Mouse (Mus musculus) megakaryocyte, embryonic 14.5 days (primary cell): Measurements from ENCODE around the gene Sdr39u1. TPM values are rescaled to one million over a fixed set of nuclear protein-coding genes. Genes with fewer than 3 reads are reported as not detected.

Source experiments
- H3K27me3 ChIP-seq: replicated peaks from 2 replicates; pipeline ENCODE3; 2012; ENCODE audit warnings: inconsistent platforms
- H3K36me3 ChIP-seq: replicated peaks from 2 replicates; pipeline ENCODE3; 2012; ENCODE audit warnings: low read length, inconsistent platforms, mixed read lengths
- H3K4me1 ChIP-seq: 2 replicates; pipeline ENCODE4 v1.6.1; 2012; ENCODE audit warnings: inconsistent platforms
- H3K4me3 ChIP-seq: replicated peaks from 2 replicates; pipeline ENCODE3; 2012; ENCODE audit warnings: moderate library complexity, mild to moderate bottlenecking, inconsistent platforms
- H3K9me3 ChIP-seq: 2 replicates; pipeline ENCODE4 v1.6.1; 2012; ENCODE audit warnings: inconsistent platforms
- FLI1 ChIP-seq: IDR thresholded peaks from 2 replicates; pipeline ENCODE4 v1.6.1; 2012; ENCODE audit warnings: low read length, inconsistent platforms, mixed read lengths
- GATA1 ChIP-seq: IDR thresholded peaks from 3 replicates; pipeline ENCODE4 v1.6.1; 2012; ENCODE audit warnings: mixed read lengths, low read length, inconsistent platforms, borderline replicate concordance
- polyA plus RNA-seq: library from polyadenylated mRNA; stranded (reverse); fragments of >175 nt; gene quantifications from 2 replicates; pipeline ENCODE4 v1.2.3, GENCODE M21; 2012; ENCODE audit warnings: low replicate concordance; ENCODE audit not compliant: insufficient read depth

The Sdr39u1 gene
- polyA plus RNA-seq, result 6.6 TPM in 1 of 2 replicates, not detected in the other

DNA sequence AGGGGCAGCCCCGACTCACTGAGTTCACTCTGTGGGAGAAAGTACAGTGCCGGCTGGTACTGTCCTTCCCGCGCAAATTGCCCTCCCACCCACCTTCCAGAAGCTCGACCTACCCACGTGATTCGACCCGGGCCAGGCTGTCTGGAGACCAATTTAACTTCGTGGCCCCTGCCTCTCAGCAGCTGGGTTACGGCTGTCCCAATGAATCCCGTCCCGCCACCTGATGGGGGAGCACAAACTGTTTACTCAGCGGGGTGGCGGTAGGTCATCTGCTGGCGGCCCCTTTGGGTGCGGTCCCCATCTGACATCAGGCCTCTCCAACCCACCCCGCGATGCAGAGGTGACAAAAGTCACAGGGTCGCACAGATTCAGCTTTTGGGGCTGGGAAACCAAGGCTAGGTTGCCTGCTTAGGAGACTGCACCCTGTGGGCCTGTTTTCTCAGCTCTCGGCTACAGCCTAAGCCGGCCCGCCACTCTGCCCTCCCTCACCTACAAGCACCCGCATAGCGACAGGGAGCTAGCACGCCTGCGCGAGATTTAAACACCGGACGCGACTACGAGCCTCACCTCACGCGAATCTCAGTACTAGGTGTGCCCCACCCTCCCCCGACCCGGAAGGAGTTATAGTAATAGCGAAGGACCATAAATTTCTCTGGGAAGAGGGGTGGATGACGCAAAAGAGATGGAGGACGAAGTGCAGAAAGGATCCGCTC lies at the start of gene Sdr39u1:
Gene Sdr39u1 (minus strand): TSS at position 593 of the 713 bp plus-strand sequence.
- Histone ChIP-seq H3K27me3 (no peaks in the 10 kb centered on the region), H3K4me1 (peaks cover 36% of the 10 kb centered on the region), H3K9me3 (no peaks in the 10 kb centered on the region), H3K4me3 (peak within 1 kb of the TSS; percentile 91), H3K36me3 (peaks cover 48% of the 10 kb centered on the region)
- TF ChIP-seq FLI1 (no peak), GATA1 (no peak)

DNA sequence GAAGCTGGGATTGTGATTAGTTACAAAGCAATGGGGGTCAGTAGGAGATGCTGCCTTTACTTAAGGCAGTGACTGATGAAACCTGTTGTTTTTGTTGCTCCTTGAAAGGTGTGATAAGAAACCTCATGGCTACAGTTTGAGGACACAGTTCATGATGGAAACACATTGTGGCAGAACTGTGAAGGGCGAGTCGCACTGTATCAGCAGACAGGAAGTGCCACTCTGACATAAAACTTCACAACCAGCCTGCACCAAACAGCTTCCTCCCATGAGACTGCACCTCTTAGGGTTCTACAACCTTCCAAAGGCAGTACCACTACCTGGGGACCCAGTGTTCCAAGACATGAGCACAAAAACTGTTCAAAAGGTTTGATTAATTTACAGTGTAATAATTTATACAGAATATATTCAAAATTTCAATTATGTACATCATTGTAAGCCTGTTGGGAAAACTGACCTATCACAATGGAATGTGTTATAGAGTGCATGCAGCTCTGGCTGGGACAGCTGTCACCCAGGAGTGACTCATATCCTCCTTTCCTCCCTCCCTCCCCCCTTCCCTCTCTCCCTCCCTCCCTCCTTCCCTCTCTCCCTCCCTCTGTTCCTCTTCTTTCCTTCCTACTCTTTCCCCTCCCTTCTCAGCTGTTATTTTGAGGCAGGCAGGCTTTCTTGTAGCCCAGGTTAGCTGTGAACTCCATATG lies 46.3 kb upstream of the Sdr39u1 start:
- TF ChIP-seq GATA1, result no peak
- Histone ChIP-seq H3K4me1 (peaks cover 59% of the 10 kb centered on the region), H3K27me3 (peaks cover 8% of the 10 kb centered on the region), H3K36me3 (no peaks in the 10 kb centered on the region), H3K9me3 (no peaks in the 10 kb centered on the region), H3K4me3 (peak overlapping the region; percentile 76)

DNA sequence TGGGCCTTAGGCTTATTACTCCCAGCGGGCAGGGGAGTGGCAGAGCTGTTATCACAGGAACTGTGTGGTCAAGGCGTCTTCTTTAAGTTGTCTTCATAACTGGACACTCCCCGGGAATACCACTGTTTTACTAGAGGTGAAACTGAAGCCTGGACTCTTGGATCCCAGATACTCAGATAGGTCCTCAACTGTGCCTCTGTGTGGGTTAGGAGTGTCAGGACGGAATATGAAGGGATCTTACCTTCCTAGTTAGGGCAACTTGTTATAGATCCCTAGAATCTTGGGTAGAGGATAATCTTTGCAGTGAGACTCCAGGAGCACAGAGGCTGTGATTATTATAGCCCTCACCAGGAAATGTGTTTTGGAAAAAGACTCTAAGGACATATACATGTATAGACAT lies 44.5 kb upstream of the Sdr39u1 start, which contains the start of gene Cma1:
Gene Cma1 (minus strand): TSS at position 101 of the 400 bp plus-strand sequence.
- H3K4me3 ChIP-seq, result no peak within 1 kb of the TSS
- H3K9me3 ChIP-seq, result no peaks in the 10 kb centered on the region
- H3K27me3 ChIP-seq, result peaks cover 2% of the 10 kb centered on the region
- H3K4me1 ChIP-seq, result peaks cover 52% of the 10 kb centered on the region
- TF ChIP-seq GATA1 (no peak), FLI1 (no peak)
- no peaks in the 10 kb centered on the region for H3K36me3 ChIP-seq

DNA sequence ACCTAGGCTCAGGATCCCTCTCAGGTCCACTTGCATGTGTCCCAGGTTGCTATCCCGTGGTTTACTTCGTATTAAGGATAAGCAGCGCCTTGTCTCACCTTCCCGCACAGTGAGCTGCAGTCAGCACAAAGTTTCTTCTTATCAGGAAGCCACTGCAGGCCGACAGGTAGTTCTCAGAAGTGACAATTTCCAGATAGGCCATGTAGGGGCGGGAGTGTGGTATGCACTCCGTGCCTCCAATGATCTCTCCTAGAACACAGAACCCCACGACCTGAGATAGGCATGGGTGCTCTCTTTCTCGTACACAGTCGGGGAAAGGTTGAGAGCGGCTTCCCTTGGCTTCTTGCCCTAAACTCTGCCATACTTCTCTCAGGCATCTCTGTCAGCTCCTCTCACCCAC lies 43.5 kb upstream of the Sdr39u1 start:
- Histone ChIP-seq H3K27me3 (peaks cover 2% of the 10 kb centered on the region), H3K9me3 (no peaks in the 10 kb centered on the region), H3K36me3 (no peaks in the 10 kb centered on the region), H3K4me1 (peaks cover 58% of the 10 kb centered on the region), H3K4me3 (no peak overlapping the region)
- no peak for TF ChIP-seq GATA1
- no peak for TF ChIP-seq FLI1

DNA sequence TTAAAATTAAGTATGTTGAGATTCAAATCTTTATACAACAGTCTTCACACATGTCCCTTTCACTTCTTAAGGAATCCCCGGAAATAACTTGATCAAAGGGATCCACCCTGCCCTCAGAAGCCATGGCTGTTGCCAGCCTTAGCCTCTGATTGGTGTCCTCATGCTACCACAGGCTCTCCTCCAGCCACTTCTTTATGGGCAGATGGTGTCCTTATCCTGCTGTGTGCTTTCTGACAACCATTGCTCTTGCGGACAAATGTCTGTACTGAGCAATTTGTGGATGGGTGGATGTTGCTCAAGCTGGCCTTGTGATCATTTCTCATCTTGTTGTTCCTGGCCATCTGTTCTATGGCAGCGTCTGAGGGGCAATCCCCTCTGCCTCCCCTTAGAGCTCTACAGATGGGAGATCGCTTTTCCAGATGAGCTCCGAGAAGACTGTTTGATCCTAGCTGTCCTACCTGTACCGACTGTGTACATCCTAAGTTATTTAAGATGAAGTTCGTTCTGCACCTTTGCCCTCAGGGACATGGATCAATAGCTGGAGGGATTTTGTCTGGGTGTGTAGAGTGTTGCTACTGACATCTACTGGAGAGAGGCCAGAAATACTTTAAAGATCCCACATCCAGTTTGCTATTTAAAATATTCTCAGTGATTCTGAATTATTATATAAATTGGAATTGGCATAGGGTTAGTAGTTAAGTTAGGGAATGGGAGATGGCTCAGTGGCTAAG lies 40.1 kb upstream of the Sdr39u1 start:
- H3K4me1 ChIP-seq, result peaks cover 30% of the 10 kb centered on the region
- no peaks in the 10 kb centered on the region for H3K9me3 ChIP-seq
- H3K4me3 ChIP-seq, result no peak overlapping the region
- TF ChIP-seq FLI1 (no peak), GATA1 (no peak)
- H3K36me3 ChIP-seq, result no peaks in the 10 kb centered on the region
- H3K27me3 ChIP-seq, result peaks cover 2% of the 10 kb centered on the region

DNA sequence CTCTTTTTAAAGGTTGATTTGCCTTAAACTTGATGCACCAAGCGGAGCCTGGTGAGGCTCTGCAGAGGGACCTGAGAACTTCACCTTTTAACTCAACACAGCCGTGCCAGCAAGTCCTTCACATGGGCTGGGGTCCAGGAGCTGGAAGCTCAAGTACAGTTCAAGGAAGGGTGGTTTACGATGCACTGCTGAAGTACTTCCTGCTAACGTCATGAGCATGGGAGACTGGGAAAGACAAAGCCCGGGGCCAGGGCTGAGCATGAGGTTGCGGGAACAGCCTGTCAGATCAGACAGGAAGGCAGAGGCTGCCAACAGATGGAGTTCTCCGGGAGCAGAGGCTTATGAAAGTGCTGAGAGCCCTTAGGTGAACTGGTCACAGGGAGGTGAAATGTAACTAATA lies 33.5 kb upstream of the Sdr39u1 start:
- Histone ChIP-seq H3K36me3 (no peaks in the 10 kb centered on the region), H3K4me3 (no peak overlapping the region), H3K4me1 (peaks cover 9% of the 10 kb centered on the region), H3K9me3 (no peaks in the 10 kb centered on the region), H3K27me3 (no peaks in the 10 kb centered on the region)
- TF ChIP-seq FLI1, result no peak
- no peak for TF ChIP-seq GATA1

DNA sequence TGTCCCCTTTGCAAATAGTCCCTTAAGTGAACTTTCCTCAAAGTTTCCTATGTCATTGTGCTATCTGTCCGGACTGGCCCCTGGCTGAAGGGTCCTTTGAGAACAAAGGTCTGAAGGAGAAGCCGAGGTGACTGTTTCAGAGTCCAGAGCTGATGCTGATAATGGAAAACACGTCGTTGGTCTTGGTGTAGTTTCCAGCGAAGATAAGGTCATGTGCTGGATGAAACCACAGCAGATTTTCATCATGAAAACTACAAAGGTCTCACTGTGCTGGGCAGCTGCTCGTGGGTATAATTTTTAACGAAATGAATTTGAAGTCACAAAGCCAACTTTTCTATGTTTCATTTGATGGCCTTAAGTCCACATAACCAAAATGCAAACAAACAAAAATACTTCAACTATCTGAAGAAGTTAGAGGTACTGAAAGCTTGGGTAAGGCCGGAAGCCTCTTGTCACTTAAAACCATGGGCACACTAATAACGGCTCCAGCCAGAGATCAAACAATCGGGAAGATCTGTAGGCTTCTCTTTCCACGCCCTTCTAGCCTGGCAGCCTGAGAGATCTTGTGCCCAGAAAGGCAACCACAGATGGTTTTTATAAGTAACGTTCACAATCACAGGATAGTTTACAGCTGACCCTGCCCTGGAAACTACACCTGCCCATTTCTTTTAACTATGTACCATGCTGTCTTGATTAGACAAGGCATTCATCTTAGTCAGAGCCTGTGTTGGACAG lies 29.3 kb upstream of the Sdr39u1 start:
- Histone ChIP-seq H3K4me3 (no peak overlapping the region), H3K9me3 (no peaks in the 10 kb centered on the region), H3K4me1 (peaks cover 21% of the 10 kb centered on the region), H3K27me3 (no peaks in the 10 kb centered on the region), H3K36me3 (no peaks in the 10 kb centered on the region)
- TF ChIP-seq FLI1 (no peak), GATA1 (no peak)

DNA sequence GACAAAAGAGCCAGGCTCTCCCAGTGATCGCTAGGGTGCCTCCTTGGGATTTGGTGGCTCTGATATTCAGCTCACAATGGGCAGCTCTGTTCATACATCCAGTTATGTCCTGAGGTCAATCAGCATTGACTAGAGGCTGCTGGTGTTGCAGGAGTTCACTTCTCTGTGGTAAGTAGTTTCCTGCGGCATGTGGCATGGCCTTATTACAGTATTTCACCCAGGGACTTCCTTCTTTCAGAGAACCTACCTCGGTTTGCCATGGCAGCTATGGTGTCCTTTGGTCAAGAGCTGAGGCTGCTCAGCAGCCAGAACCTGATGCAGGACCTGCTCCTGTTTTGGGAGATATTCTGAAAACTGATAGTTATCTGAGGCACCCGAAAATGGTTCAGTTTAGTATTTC lies 26.8 kb upstream of the Sdr39u1 start:
- Histone ChIP-seq H3K27me3 (no peaks in the 10 kb centered on the region), H3K36me3 (no peaks in the 10 kb centered on the region), H3K4me1 (peaks cover 24% of the 10 kb centered on the region), H3K4me3 (no peak overlapping the region), H3K9me3 (no peaks in the 10 kb centered on the region)
- TF ChIP-seq FLI1 (no peak), GATA1 (no peak)

DNA sequence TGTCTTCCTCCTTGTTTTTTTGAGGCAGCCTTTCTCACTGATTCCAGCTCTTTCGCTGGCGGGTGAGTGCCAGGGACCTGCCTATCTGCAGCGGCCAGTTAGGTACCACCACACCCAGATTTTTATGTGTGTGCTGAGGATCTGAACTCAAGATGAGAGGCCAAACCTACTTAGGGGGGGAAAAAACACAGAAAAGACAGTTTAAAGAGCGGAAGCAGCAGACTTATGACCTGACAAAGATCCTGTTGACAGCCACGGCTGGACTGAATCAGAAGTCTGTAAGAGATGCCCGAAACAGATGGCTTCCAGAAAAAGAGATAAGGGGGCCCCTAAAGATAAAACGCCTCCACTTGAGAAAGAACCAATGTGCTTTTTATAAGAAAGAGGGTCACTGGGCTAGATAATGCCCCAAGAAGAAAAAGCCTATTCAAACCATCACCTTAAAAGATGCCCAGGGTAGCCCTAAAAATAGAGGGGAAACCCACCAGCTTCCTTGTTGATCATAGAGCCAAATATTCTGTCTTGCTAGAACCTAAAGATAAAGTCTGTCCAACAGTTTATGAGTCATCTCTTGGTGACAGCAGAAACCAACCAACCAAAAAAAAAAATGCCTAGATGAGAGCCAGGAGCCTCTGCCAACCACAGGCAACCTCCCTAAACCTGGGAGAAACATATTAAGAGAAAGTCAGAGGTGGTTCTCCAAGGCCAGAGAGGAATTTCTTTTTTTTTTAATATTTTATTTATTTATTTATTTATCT lies 22.6 kb upstream of the Sdr39u1 start:
- TF ChIP-seq FLI1, result no peak
- TF ChIP-seq GATA1, result no peak
- no peaks in the 10 kb centered on the region for H3K27me3 ChIP-seq
- no peaks in the 10 kb centered on the region for H3K9me3 ChIP-seq
- H3K4me3 ChIP-seq, result no peak overlapping the region
- H3K36me3 ChIP-seq, result no peaks in the 10 kb centered on the region
- peaks cover 40% of the 10 kb centered on the region for H3K4me1 ChIP-seq
